Mouse (Mus musculus): ENCODE measurements around the gene Gapdhs. TPM values are rescaled to one million over a fixed set of nuclear protein-coding genes. Genes with fewer than 3 reads are reported as not detected.

Gene Gapdhs
- 0.11 and 0.35 TPM in 2 replicates for polyA plus RNA-seq (2015; fragmentation: Nextera tagmentation; extraction: Ambion mirVana)

DNA sequence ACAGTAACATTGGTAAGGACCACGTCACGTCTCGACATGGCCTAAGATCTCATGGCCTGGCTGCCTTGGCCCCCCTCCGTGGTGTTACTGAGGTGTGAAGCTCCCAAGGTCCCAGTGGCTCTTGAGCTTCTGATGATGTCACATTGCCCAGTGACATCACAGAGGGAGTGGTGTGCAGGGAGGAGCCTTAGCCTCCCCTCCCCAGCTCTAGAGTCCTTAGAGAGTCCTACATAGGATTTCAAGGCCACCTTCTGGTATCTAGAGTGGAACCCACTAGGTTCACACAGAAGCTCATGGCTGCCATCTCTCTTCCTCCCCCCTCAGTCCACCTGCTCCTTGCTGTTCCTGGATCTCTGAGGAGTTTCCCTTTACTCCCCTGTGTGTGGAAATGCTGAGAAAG is at the start of gene Gapdhs:
Gene Gapdhs, minus strand, starts transcription at position 65 of the 400 bp plus-strand sequence.

GRCm38 (mm10) chr7:30787377-30788022 is 44.0 kb upstream of the Gapdhs start, which contains the start of gene Krtdap:
Gene Krtdap (plus strand): TSS chr7:30787896.

GRCm38 (mm10) chr7:30763456-30763855 is 20.0 kb upstream of the Gapdhs start, which contains the start of gene Dmkn:
Gene Dmkn (plus strand): TSS chr7:30763756.

DNA sequence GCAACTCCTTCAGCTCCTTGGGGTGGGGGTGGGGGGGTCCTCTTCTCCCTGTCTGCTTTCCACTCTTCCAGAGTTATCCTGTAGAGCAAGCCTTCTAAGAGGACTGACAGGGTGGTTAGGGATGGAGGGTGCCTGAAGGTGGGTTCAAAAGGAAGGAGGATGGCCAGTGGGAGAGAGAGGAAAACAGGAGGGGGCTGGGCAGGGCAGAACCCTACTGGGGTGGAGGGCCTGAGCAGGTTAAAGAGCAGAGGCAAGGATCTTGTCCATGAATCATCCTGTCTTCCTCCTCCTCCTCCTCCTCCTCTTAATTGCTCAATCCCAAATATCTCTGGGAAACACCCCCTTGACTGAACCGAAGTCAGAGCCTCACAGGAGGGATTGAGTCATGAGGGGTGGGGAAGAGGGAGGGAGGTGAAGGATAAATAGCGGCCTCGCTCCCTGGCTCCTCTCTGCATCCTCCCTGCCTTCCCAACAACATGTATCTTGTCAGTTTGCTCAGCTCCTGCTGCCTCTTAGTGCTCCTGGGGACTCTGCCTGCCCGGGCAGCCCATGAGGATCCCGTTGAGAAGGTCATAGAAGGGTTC is 7.7 kb upstream of the Gapdhs start, which contains the start of gene Sbsn:
Gene Sbsn, plus strand, starts transcription at position 386 of the 584 bp plus-strand sequence.

DNA sequence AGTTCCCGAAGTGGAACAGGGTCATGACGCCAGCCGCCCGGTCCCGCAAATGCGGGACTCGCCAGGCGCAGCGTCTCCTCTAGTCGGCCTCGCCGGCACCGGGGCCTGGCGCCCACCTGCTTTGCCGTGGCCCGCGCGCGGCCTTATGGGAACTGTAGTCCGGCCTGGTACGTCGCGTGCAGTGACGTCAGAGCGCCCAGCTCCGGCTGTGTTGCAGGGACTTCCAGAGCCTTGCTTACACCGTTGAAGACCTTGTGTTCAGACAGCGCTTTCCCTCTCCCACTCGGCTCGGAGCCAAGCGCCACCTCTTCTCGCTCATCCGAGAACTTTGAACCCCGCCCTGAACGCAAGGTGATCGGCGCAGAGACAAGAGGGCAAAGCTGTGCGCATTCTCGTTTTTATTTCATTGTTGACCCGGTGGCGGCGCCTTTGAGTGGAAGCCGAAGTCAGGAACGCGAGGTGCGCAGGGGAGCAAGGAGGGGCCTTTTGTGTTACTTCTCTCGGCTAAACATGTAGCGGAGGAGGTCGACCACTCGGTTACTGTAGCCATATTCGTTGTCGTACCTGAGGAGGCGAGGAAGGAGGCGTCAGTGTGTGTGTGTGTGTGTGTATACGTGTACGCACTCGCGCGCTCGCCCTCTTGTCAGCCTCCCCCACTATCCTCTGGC is 14.0 kb downstream of the Gapdhs start, which contains the start of gene Tmem147:
Gene Tmem147, minus strand, starts transcription at position 145 of the 668 bp plus-strand sequence.

DNA sequence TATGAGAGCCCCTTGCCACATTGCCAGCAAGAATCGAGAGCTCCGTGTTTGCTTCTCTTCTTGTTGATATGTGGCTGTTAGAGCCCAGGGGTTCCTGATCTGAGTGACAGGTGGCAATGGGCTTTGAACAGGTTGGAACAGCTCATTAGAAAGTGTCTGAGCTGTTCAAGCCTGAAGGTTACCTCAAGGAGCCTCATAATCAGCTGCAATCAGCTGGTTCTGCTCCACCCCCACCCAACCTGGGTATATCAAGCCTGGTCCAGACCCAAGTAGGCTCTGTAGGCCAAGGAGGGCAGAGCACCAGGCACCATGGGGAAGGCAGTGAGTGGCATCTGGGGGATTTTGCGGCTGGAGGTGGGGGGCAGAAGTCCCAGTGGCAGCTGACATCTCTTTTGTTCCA is 31.5 kb downstream of the Gapdhs start, which contains the start of gene Atp4a:
Gene Atp4a, plus strand, starts transcription at position 268 of the 400 bp plus-strand sequence.

GRCm38 (mm10) chr7:30698589-30698988 is 44.9 kb downstream of the Gapdhs start, which contains the start of gene 2200002J24Rik:
Gene 2200002J24Rik (plus strand): TSS chr7:30698926.

Other genes with a start within 250 kb of the Gapdhs start
- gene Arhgap33, start 208.6 kb downstream of the Gapdhs start, polyA plus RNA-seq (2015; fragmentation: Nextera tagmentation; extraction: Ambion mirVana), result 5.8 and 11.5 TPM in 2 replicates
- 21.9 and 51.7 TPM in 2 replicates for gene Hspb6, start 191.5 kb downstream of the Gapdhs start, polyA plus RNA-seq (2015; fragmentation: Nextera tagmentation; extraction: Ambion mirVana)
- gene Proser3, start 191.4 kb downstream of the Gapdhs start, polyA plus RNA-seq (2015; fragmentation: Nextera tagmentation; extraction: Ambion mirVana), result 5.8 and 6.8 TPM in 2 replicates
- 57.6 and 67.2 TPM in 2 replicates for gene Lin37, start 183.8 kb downstream of the Gapdhs start, polyA plus RNA-seq (2015; fragmentation: Nextera tagmentation; extraction: Ambion mirVana)
- gene U2af1l4, start 180.4 kb downstream of the Gapdhs start, polyA plus RNA-seq (2015; fragmentation: Nextera tagmentation; extraction: Ambion mirVana), result 83.5 and 101 TPM in 2 replicates
- gene Gm49396, start 180.3 kb downstream of the Gapdhs start, polyA plus RNA-seq (2015; fragmentation: Nextera tagmentation; extraction: Ambion mirVana), result 2.8 and 5.1 TPM in 2 replicates
- 179 and 205 TPM in 2 replicates for gene Psenen, start 180.1 kb downstream of the Gapdhs start, polyA plus RNA-seq (2015; fragmentation: Nextera tagmentation; extraction: Ambion mirVana)
- 0.72 and 1.8 TPM in 2 replicates for gene Igflr1, start 178.3 kb downstream of the Gapdhs start, polyA plus RNA-seq (2015; fragmentation: Nextera tagmentation; extraction: Ambion mirVana)
- 3.7 and 4.5 TPM in 2 replicates for gene Kmt2b, start 155.0 kb downstream of the Gapdhs start, polyA plus RNA-seq (2015; fragmentation: Nextera tagmentation; extraction: Ambion mirVana)
- gene Zbtb32, start 144.8 kb downstream of the Gapdhs start, polyA plus RNA-seq (2015; fragmentation: Nextera tagmentation; extraction: Ambion mirVana), result 0.11 and 0.51 TPM in 2 replicates
- gene Upk1a, start 130.8 kb downstream of the Gapdhs start, polyA plus RNA-seq (2015; fragmentation: Nextera tagmentation; extraction: Ambion mirVana), result 0.55 and 0.79 TPM in 2 replicates
- gene Cox6b1, start 117.5 kb downstream of the Gapdhs start, polyA plus RNA-seq (2015; fragmentation: Nextera tagmentation; extraction: Ambion mirVana), result 1,273 and 1,293 TPM in 2 replicates
- not detected in 2 replicates for gene Etv2, start 107.8 kb downstream of the Gapdhs start, polyA plus RNA-seq (2015; fragmentation: Nextera tagmentation; extraction: Ambion mirVana)
- gene Rbm42, start 93.4 kb downstream of the Gapdhs start, polyA plus RNA-seq (2015; fragmentation: Nextera tagmentation; extraction: Ambion mirVana), result 83.9 and 102 TPM in 2 replicates
- gene Haus5, start 78.7 kb downstream of the Gapdhs start, polyA plus RNA-seq (2015; fragmentation: Nextera tagmentation; extraction: Ambion mirVana), result 14.3 and 19.0 TPM in 2 replicates
- not detected in 2 replicates for gene Pmis2, start 72.1 kb downstream of the Gapdhs start, polyA plus RNA-seq (2015; fragmentation: Nextera tagmentation; extraction: Ambion mirVana)
- gene 2200002J24Rik, start 44.8 kb downstream of the Gapdhs start, polyA plus RNA-seq (2015; fragmentation: Nextera tagmentation; extraction: Ambion mirVana), result 10.8 and 14.4 TPM in 2 replicates
- gene Atp4a, start 31.5 kb downstream of the Gapdhs start, polyA plus RNA-seq (2015; fragmentation: Nextera tagmentation; extraction: Ambion mirVana), result 2.5 and 2.7 TPM in 2 replicates
- gene Tmem147, start 14.1 kb downstream of the Gapdhs start, polyA plus RNA-seq (2015; fragmentation: Nextera tagmentation; extraction: Ambion mirVana), result 231 and 307 TPM in 2 replicates
- gene Sbsn, start 7.8 kb upstream of the Gapdhs start, polyA plus RNA-seq (2015; fragmentation: Nextera tagmentation; extraction: Ambion mirVana), result 16.2 and 29.7 TPM in 2 replicates
- 49.0 and 57.0 TPM in 2 replicates for gene Dmkn, start 20.1 kb upstream of the Gapdhs start, polyA plus RNA-seq (2015; fragmentation: Nextera tagmentation; extraction: Ambion mirVana)
- 32.6 and 84.5 TPM in 2 replicates for gene Krtdap, start 44.2 kb upstream of the Gapdhs start, polyA plus RNA-seq (2015; fragmentation: Nextera tagmentation; extraction: Ambion mirVana)
- gene Ffar2, start 80.1 kb upstream of the Gapdhs start, polyA plus RNA-seq (2015; fragmentation: Nextera tagmentation; extraction: Ambion mirVana), result 0.25 and 0.35 TPM in 2 replicates
- gene Ffar3, start 112.5 kb upstream of the Gapdhs start, polyA plus RNA-seq (2015; fragmentation: Nextera tagmentation; extraction: Ambion mirVana), result 2.1 and 5.5 TPM in 2 replicates
- not detected in 2 replicates for gene Ffar1, start 117.9 kb upstream of the Gapdhs start, polyA plus RNA-seq (2015; fragmentation: Nextera tagmentation; extraction: Ambion mirVana)
- 0.36 and 0.40 TPM in 2 replicates for gene Cd22, start 136.7 kb upstream of the Gapdhs start, polyA plus RNA-seq (2015; fragmentation: Nextera tagmentation; extraction: Ambion mirVana)
- 0.27 and 0.55 TPM in 2 replicates for gene Mag, start 171.2 kb upstream of the Gapdhs start, polyA plus RNA-seq (2015; fragmentation: Nextera tagmentation; extraction: Ambion mirVana)
- 0.50 TPM in 1 of 2 replicates, not detected in the other for gene Hamp2, start 181.0 kb upstream of the Gapdhs start, polyA plus RNA-seq (2015; fragmentation: Nextera tagmentation; extraction: Ambion mirVana)
- gene Hamp, start 200.4 kb upstream of the Gapdhs start, polyA plus RNA-seq (2015; fragmentation: Nextera tagmentation; extraction: Ambion mirVana), result 2.9 and 4.7 TPM in 2 replicates
- gene Usf2, start 213.1 kb upstream of the Gapdhs start, polyA plus RNA-seq (2015; fragmentation: Nextera tagmentation; extraction: Ambion mirVana), result 17.0 and 22.5 TPM in 2 replicates
- 6.0 and 8.3 TPM in 2 replicates for gene Lsr, start 229.8 kb upstream of the Gapdhs start, polyA plus RNA-seq (2015; fragmentation: Nextera tagmentation; extraction: Ambion mirVana)
- 0.61 and 0.90 TPM in 2 replicates for gene Fam187b, start 230.1 kb upstream of the Gapdhs start, polyA plus RNA-seq (2015; fragmentation: Nextera tagmentation; extraction: Ambion mirVana)